Mouse (Mus musculus) MEL (cell line): ENCODE results near the gene Hikeshi.

Experiments used
- CTCF ChIP-seq, 3 experiments: IDR thresholded peaks in 2 of 3; conservative IDR thresholded peaks in 1 of 3; 2 replicates each; pipeline ENCODE4 v1.5.1; 2011 to 2012; ENCODE audit warnings: low read length in 3 of 3, low read depth in 2 of 3, mild to moderate bottlenecking in 2 of 3, improper control_type of control experiment in 1 of 3, inconsistent platforms in 1 of 3, mixed read lengths in 1 of 3, moderate library complexity in 1 of 3; ENCODE audit not compliant: control insufficient read depth in 1 of 3, insufficient read depth in 1 of 3, poor library complexity in 1 of 3, severe bottlenecking in 1 of 3
- HCFC1 ChIP-seq: IDR thresholded peaks from 2 replicates; pipeline ENCODE4 v1.6.1; 2012; ENCODE audit warnings: low read depth, mild to moderate bottlenecking, inconsistent platforms, low read length, improper control_type of control experiment, moderate library complexity
- MXI1 ChIP-seq: IDR thresholded peaks from 2 replicates; pipeline ENCODE4 v1.6.1; 2011; ENCODE audit warnings: mild to moderate bottlenecking, low read depth, low read length, improper control_type of control experiment
- POLR2A ChIP-seq, 2 experiments: IDR thresholded peaks; 2 replicates each; pipeline ENCODE4 v1.6.1; 2011 to 2012; ENCODE audit warnings: low read length in 2 of 2, mild to moderate bottlenecking in 2 of 2, control low read depth in 1 of 2, improper control_type of control experiment in 1 of 2, low read depth in 1 of 2, moderate library complexity in 1 of 2; ENCODE audit not compliant: control insufficient read depth in 1 of 2, insufficient read depth in 1 of 2, poor library complexity in 1 of 2
- RCOR1 ChIP-seq: IDR thresholded peaks from 2 replicates; pipeline ENCODE4 v1.6.1; 2012; ENCODE audit warnings: low read depth, mild to moderate bottlenecking, inconsistent platforms, low read length, improper control_type of control experiment
- SIN3A ChIP-seq: IDR thresholded peaks from 2 replicates; pipeline ENCODE4 v1.6.1; 2012; ENCODE audit warnings: low read length, improper control_type of control experiment, inconsistent platforms
- USF1 ChIP-seq: IDR thresholded peaks from 2 replicates; pipeline ENCODE4 v1.6.1; 2014; ENCODE audit warnings: low read depth, mild to moderate bottlenecking, inconsistent platforms, low read length, improper control_type of control experiment, moderate library complexity
- ZC3H11A ChIP-seq: IDR thresholded peaks from 2 replicates; pipeline ENCODE4 v1.6.1; 2012; ENCODE audit warnings: low read depth, mild to moderate bottlenecking, inconsistent platforms, low read length, improper control_type of control experiment

- no peak for TF ChIP-seq USF1
- TF ChIP-seq CTCF (IDR thresholded peaks at IDR 0.05 in 2 of 3, conservative IDR thresholded peaks at IDR 0.05 in 1 of 3; ENCODE audit: control insufficient read depth in 1 of 3, insufficient read depth in 1 of 3, low read depth in 2 of 3, low read length in 3 of 3, poor library complexity in 1 of 3, severe bottlenecking in 1 of 3), result no peak
- no peak for TF ChIP-seq SIN3A
- TF ChIP-seq HCFC1, result no peak
- TF ChIP-seq MXI1, result no peak; the same call in 1 of the 2 replicates
- no peak for TF ChIP-seq ZC3H11A
- TF ChIP-seq RCOR1, result no peak
- TF ChIP-seq POLR2A (IDR thresholded peaks at IDR 0.05; ENCODE audit: control insufficient read depth in 1 of 2, insufficient read depth in 1 of 2, low read depth in 1 of 2, low read length in 2 of 2, poor library complexity in 1 of 2), result no peak
Observed at GRCm38 (mm10) chr7:89966771-89967170, 25.8 kb upstream of the Hikeshi start.
